Mouse (Mus musculus): ENCODE measurements around the gene Dda1. TPM values are rescaled to one million over a fixed set of nuclear protein-coding genes. Genes with fewer than 3 reads are reported as not detected.

Gene Dda1
- polyA plus RNA-seq, 1 experiment: 38.2 TPM

GRCm38 (mm10) chr8:71474785-71475701 is 6.0 kb downstream of the Dda1 start:
- Histone ChIP-seq H3K4me3 (ENCODE audit: low read depth, low read length) (peak overlapping the region; percentile 77; the same call in 1 of the 2 replicates), H3K27me3 (ENCODE audit: control insufficient read depth, insufficient read depth, low read length, poor library complexity, severe bottlenecking) (no peaks in the 10 kb centered on the region), H3K36me3 (ENCODE audit: control insufficient read depth, insufficient read depth, low read length, poor library complexity, severe bottlenecking) (peaks cover 7% of the 10 kb centered on the region), H3K27ac (ENCODE audit: insufficient read depth, low read length) (no peak overlapping the region), H3K9ac (ENCODE audit: low read depth, poor library complexity, severe bottlenecking) (peak overlapping the region; percentile 87; the same call in 1 of the 2 replicates), H3K4me1 (ENCODE audit: control insufficient read depth, insufficient read depth, low read length) (peaks cover 2% of the 10 kb centered on the region), H3K9me3 (replicated peaks; ENCODE audit: control insufficient read depth, insufficient read depth, low read length, poor library complexity, severe bottlenecking) (no peaks in the 10 kb centered on the region)
- TF ChIP-seq POLR2A (IDR thresholded peaks at IDR 0.05; ENCODE audit: insufficient read depth, low read length) (no peak), CTCF (IDR thresholded peaks at IDR 0.05; ENCODE audit: low read depth, low read length) (no peak)

GRCm38 (mm10) chr8:71475702-71476075 is 6.7 kb downstream of the Dda1 start:
- Histone ChIP-seq H3K27me3 (ENCODE audit: control insufficient read depth, insufficient read depth, low read length, poor library complexity, severe bottlenecking) (no peaks in the 10 kb centered on the region), H3K4me1 (ENCODE audit: control insufficient read depth, insufficient read depth, low read length) (no peaks in the 10 kb centered on the region), H3K36me3 (ENCODE audit: control insufficient read depth, insufficient read depth, low read length, poor library complexity, severe bottlenecking) (peaks cover 7% of the 10 kb centered on the region), H3K9ac (ENCODE audit: low read depth, poor library complexity, severe bottlenecking) (peak overlapping the region; percentile 87), H3K27ac (ENCODE audit: insufficient read depth, low read length) (no peak overlapping the region), H3K9me3 (replicated peaks; ENCODE audit: control insufficient read depth, insufficient read depth, low read length, poor library complexity, severe bottlenecking) (no peaks in the 10 kb centered on the region), H3K4me3 (ENCODE audit: low read depth, low read length) (peak overlapping the region; percentile 77)
- TF ChIP-seq POLR2A (IDR thresholded peaks at IDR 0.05; ENCODE audit: insufficient read depth, low read length) (no peak), CTCF (IDR thresholded peaks at IDR 0.05; ENCODE audit: low read depth, low read length) (no peak), EP300 (IDR thresholded peaks at IDR 0.05; ENCODE audit: insufficient read depth, low read depth, low read length) (no peak)

DNA sequence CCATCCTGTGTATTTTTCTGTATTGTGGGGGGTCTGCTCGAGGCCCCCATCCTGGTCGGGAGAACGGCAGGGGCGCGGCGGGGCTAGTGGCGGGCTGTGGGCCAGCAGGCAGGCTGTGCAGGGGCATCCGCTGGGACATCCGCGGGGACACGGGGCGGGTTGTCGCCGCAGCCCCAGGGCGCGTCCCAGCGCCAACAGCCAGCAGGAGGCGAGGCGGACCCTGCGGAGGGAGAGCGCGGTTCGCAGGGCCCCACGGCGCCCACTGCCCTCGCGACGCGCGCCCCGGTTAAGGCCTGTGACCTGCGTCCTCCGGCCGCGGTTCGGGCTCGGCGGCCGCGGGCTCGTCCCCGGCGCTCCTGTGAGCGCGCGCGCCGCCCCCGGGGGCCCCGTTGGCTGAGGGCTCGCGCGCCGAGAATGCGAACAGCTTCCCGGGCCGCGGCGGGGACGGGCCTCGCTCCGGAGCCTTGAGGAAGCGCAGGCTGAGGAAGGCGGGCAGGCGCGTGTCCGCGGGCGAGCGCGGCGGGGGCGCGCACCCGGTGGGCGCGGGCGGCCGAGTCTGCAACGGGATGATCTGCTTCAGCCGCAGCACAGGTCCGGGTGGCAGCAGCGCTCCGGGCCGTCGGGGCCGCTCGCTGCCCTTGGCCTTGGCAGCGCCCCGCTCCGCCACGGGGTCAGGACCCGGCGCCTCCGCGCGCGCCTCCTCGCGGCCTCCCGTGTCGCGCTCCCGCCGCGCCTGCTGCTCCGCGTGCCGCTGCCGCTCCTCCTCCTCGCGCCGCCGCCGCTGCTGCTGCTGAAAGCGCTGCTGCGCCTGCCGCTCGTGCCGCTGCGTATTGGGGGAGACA is 7.3 kb downstream of the Dda1 start:
- Histone ChIP-seq H3K4me3 (ENCODE audit: low read depth, low read length) (peak overlapping the region; percentile 77), H3K9ac (ENCODE audit: low read depth, poor library complexity, severe bottlenecking) (peak overlapping the region; percentile 87), H3K9me3 (replicated peaks; ENCODE audit: control insufficient read depth, insufficient read depth, low read length, poor library complexity, severe bottlenecking) (no peaks in the 10 kb centered on the region), H3K36me3 (ENCODE audit: control insufficient read depth, insufficient read depth, low read length, poor library complexity, severe bottlenecking) (peaks cover 7% of the 10 kb centered on the region), H3K27me3 (ENCODE audit: control insufficient read depth, insufficient read depth, low read length, poor library complexity, severe bottlenecking) (no peaks in the 10 kb centered on the region), H3K4me1 (ENCODE audit: control insufficient read depth, insufficient read depth, low read length) (no peaks in the 10 kb centered on the region), H3K27ac (ENCODE audit: insufficient read depth, low read length) (no peak overlapping the region)
- TF ChIP-seq EP300 (IDR thresholded peaks at IDR 0.05; ENCODE audit: insufficient read depth, low read depth, low read length): no peak
- no peak for TF ChIP-seq CTCF (IDR thresholded peaks at IDR 0.05; ENCODE audit: low read depth, low read length)
- no peak for TF ChIP-seq POLR2A (IDR thresholded peaks at IDR 0.05; ENCODE audit: insufficient read depth, low read length)

- Histone ChIP-seq H3K27ac (ENCODE audit: insufficient read depth, low read length) (no peak overlapping the region), H3K4me3 (ENCODE audit: low read depth, low read length) (peak overlapping the region; percentile 10), H3K27me3 (ENCODE audit: control insufficient read depth, insufficient read depth, low read length, poor library complexity, severe bottlenecking) (no peaks in the 10 kb centered on the region), H3K4me1 (ENCODE audit: control insufficient read depth, insufficient read depth, low read length) (no peaks in the 10 kb centered on the region), H3K9me3 (replicated peaks; ENCODE audit: control insufficient read depth, insufficient read depth, low read length, poor library complexity, severe bottlenecking) (no peaks in the 10 kb centered on the region), H3K36me3 (ENCODE audit: control insufficient read depth, insufficient read depth, low read length, poor library complexity, severe bottlenecking) (peaks cover 7% of the 10 kb centered on the region), H3K9ac (ENCODE audit: low read depth, poor library complexity, severe bottlenecking) (peak overlapping the region; percentile 87)
- no peak for TF ChIP-seq POLR2A (IDR thresholded peaks at IDR 0.05; ENCODE audit: insufficient read depth, low read length)
- TF ChIP-seq CTCF (IDR thresholded peaks at IDR 0.05; ENCODE audit: low read depth, low read length): peak; percentile 87
- TF ChIP-seq EP300 (IDR thresholded peaks at IDR 0.05; ENCODE audit: insufficient read depth, low read depth, low read length): no peak
Measured at GRCm38 (mm10) chr8:71477196-71477845, 8.3 kb downstream of the Dda1 start.

DNA sequence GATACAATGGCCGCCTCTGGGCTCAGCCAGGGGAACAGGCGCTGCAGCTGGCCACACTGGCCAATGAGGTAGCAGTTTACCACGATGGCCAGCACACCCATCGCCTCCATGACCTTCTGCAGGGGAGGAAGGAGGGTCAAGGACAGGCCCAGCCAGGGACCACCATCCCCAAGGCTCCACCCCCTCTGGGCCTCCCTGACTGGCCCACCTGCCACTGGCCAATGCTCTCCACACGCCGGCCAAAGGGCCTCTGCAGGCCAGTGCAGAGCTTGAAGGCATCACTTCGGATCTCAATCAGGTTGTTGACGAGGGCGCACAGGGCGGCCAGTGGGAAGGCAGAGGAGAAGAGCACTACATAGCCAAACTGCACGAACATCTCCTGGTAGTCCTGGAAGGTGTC is 9.9 kb downstream of the Dda1 start:
- H3K4me3 ChIP-seq (ENCODE audit: low read depth, low read length): no peak overlapping the region
- H3K27me3 ChIP-seq (ENCODE audit: control insufficient read depth, insufficient read depth, low read length, poor library complexity, severe bottlenecking): no peaks in the 10 kb centered on the region
- H3K4me1 ChIP-seq (ENCODE audit: control insufficient read depth, insufficient read depth, low read length): no peaks in the 10 kb centered on the region
- no peak overlapping the region for H3K9ac ChIP-seq (ENCODE audit: low read depth, poor library complexity, severe bottlenecking)
- no peak for TF ChIP-seq POLR2A (IDR thresholded peaks at IDR 0.05; ENCODE audit: insufficient read depth, low read length)
- TF ChIP-seq CTCF (IDR thresholded peaks at IDR 0.05; ENCODE audit: low read depth, low read length): no peak
- no peak for TF ChIP-seq EP300 (IDR thresholded peaks at IDR 0.05; ENCODE audit: insufficient read depth, low read depth, low read length)
- peaks cover 7% of the 10 kb centered on the region; the same call in 1 of the 2 replicates for H3K36me3 ChIP-seq (ENCODE audit: control insufficient read depth, insufficient read depth, low read length, poor library complexity, severe bottlenecking)
- H3K9me3 ChIP-seq (replicated peaks; ENCODE audit: control insufficient read depth, insufficient read depth, low read length, poor library complexity, severe bottlenecking): no peaks in the 10 kb centered on the region
- no peak overlapping the region for H3K27ac ChIP-seq (ENCODE audit: insufficient read depth, low read length)

Measured in ES-Bruce4 (cell line).